Mouse (Mus musculus): Measurements from ENCODE around the gene Gm21969. TPM values are rescaled to one million over a fixed set of nuclear protein-coding genes. Genes with fewer than 3 reads are reported as not detected.

Gene Gm21969
- not detected for total RNA-seq (2021)
- long read RNA-seq, experiment 1, partial matches to known transcripts: 0 of 2 reads
- long read RNA-seq, experiment 1, other reads (novel, unspliced or antisense): 2 of 2 reads
- long read RNA-seq, experiment 2, partial matches to known transcripts: 0 of 2 reads
- long read RNA-seq, experiment 2, other reads (novel, unspliced or antisense): 2 of 2 reads

- DNase-seq (ENCODE audit: low spot score in 2 of 2): peak in 1 of 2 experiments; percentile 51
Measured at GRCm38 (mm10) chr4:139602357-139603244, at the start of gene Gm21969. Gene Gm21969, plus strand, starts transcription at chr4:139603186.

GRCm38 (mm10) chr4:139555235-139555634 is 47.8 kb upstream of the Gm21969 start:
- no peak for DNase-seq (ENCODE audit: low spot score in 2 of 2)

DNA sequence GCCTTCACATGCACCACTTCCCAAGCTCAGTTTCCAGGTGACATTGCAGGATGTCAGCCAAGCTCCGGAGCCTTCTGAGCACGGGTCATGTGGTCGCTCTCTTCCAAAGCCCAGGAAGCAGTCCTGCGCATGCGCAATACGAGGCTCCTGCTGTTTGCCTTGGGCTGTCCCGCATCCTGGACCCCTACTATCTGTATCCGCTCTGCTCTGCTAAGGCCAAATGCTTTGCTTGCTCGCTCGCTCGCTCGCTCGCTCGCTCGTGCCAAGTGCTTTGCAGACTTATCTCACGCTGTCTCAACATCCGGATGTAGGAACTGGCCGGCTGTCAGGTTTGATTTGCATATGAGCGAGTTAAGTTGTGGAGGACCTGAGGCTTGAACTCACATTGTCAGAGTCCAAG is 47.0 kb upstream of the Gm21969 start:
- no peak for DNase-seq (ENCODE audit: low spot score in 2 of 2)

GRCm38 (mm10) chr4:139568361-139568760 is 34.6 kb upstream of the Gm21969 start:
- no peak for DNase-seq (ENCODE audit: low spot score in 2 of 2)

DNA sequence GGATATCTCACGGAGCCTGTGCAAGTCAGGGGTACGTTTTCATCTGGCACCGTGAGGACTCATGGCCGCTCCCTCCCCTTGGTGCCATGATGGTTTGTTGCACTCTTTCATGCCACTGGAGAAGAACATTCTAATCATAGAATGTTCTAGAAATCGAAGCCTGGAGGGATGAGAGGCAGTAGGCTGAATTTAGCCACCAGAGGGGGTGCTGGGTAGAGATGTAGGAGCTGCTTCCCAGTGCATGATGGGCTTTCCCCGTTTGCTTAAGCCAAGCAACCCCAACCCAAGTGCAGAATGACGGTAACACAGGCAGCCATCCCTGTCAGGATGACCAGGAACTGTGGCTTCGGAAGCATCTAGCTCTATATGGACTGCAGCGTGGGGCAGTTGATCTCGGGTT is 32.2 kb upstream of the Gm21969 start:
- DNase-seq (ENCODE audit: low spot score in 2 of 2): no peak

GRCm38 (mm10) chr4:139572928-139573512 is 30.0 kb upstream of the Gm21969 start:
- DNase-seq (ENCODE audit: low spot score in 2 of 2): no peak

DNA sequence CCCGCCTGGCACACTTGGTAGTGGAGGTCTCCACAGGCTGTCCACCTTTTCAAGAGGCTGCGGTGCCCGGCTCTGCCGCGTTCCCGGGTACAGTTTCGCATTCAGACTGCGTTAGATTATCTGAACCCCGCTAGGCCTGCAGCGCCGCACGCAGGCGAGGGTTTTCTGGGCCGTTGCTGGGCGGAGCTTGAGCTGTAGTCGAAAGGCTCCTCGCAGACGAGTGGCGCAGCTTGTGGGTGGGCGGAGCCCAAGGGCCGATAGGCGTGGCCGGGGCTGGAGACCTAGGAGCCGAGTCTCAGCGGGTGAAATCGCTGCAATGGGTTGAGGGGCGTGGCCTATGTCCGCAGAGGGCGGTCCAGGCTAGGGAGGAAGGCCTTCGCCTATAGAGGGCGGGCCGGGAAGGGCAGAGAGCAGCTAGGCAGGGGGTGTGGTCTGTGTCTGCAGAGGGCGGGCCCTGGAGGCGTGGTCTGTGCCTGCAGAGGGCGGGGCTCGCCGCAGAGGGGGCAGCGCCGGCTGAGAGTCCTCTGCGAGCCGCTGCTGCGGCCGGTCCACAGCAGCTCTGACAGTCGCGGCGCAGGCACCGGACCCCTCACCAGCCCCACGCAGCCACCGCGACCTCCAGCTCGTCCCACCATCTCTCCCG is 28.7 kb upstream of the Gm21969 start:
- DNase-seq (ENCODE audit: low spot score in 2 of 2): peak; percentile 98 to 99

GRCm38 (mm10) chr4:139574799-139575672 is 27.9 kb upstream of the Gm21969 start:
- DNase-seq (ENCODE audit: low spot score in 2 of 2): peak in 1 of 2 experiments; percentile 45

- no peak for DNase-seq (ENCODE audit: low spot score in 2 of 2)
Measured at GRCm38 (mm10) chr4:139575673-139576003, 27.3 kb upstream of the Gm21969 start.

DNA sequence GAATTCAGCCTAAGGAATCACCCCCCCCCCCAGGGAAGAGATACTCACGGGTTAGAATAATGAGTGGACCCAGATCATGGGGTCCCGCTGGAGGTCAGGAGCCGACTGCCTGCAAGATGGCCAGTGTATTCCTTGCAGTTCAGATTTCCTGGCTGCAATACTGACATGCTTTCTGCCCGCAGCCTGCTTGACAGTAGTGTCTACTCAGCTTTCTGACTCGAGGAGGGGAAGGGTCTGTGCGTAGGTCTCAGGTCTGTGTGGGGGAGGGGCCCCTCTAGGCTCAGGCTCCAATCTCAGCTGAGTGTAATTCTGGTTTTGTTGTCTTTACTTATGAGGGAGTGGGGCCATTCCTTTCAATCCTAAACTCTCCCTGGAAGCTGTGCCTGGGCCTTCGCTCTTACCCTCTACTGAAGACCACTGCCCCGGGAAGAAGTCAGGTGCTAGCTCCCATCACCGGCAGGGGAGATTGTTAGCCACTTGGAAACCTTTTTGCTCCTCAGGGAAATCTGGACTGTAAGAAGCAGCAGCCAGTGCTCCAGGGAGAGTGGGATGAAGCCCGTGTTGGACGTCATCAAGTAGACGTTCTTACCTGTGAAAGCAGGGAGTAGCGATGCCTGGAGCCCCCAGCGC is 26.6 kb upstream of the Gm21969 start:
- DNase-seq (ENCODE audit: low spot score in 2 of 2): no peak

DNA sequence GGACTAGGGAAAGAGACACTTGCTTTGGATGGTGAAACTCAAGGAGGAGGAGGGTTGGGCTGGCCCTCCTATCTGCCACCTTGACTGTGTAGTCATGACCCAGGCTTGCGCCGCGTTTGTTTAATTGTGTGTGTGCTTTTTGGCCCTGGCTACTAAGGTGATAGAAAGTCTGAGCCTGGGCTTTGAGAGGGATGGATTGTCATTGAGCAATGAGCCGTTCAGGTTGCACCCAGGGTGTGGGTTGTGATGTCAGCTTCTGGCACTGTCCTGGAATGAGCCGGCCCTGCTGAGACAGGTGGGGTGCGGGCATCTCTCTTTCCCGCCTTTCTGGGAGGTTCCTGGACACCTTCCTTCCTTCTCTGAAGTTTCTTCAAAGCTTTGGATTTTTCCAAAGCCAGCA is 26.0 kb upstream of the Gm21969 start:
- no peak for DNase-seq (ENCODE audit: low spot score in 2 of 2)

DNA sequence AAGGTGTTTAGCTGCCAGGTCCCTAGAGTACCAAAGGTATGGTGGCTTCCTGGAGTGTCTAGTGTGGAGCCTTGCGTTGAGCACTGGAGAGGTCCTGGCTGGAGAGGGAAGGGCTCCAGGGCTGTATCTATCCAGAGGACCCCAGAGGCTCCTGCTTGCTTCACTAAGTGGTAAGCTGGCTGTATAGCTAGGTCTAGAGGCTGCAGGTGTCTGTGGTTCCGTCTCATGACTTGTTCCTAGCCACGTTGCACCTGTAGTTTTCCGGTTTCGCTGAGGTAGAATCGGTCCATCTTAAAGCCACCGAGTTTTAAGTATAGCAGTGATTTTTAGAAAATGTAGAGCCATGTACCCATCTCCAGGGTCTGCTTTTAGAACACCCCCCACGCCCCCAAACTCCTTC is 24.6 kb upstream of the Gm21969 start:
- DNase-seq (ENCODE audit: low spot score in 2 of 2): no peak

- DNase-seq (ENCODE audit: low spot score in 2 of 2): no peak
Measured at GRCm38 (mm10) chr4:139579003-139579402, 24.0 kb upstream of the Gm21969 start.

DNA sequence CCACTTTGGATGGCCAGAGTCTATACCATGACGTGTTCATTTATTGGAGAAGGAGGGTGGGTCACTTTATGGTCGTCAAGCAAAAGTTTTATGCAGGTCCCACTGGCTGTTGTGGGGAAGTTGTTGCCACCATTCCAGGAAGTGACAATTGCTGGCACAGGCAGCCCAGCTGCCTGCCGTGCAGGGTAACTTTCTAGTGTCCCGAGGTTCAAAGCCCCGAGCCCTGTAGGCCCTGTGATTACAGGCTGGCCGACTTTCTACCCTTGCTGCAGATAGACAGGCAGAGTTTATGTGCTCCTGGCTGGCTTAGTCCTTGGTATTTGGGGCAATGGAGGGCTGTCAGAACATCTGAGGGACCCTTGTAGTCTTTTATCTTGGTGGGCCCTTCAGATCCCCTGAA is 23.5 kb upstream of the Gm21969 start:
- DNase-seq (ENCODE audit: low spot score in 2 of 2): no peak

- peak in 1 of 2 experiments; percentile 62 for DNase-seq (ENCODE audit: low spot score in 2 of 2)
Measured at GRCm38 (mm10) chr4:139580663-139581336, 22.2 kb upstream of the Gm21969 start.

GRCm38 (mm10) chr4:139581427-139582051 is 21.4 kb upstream of the Gm21969 start:
- no peak for DNase-seq (ENCODE audit: low spot score in 2 of 2)

- no peak for DNase-seq (ENCODE audit: low spot score in 2 of 2)
Measured at GRCm38 (mm10) chr4:139582346-139582745, 20.6 kb upstream of the Gm21969 start.

DNA sequence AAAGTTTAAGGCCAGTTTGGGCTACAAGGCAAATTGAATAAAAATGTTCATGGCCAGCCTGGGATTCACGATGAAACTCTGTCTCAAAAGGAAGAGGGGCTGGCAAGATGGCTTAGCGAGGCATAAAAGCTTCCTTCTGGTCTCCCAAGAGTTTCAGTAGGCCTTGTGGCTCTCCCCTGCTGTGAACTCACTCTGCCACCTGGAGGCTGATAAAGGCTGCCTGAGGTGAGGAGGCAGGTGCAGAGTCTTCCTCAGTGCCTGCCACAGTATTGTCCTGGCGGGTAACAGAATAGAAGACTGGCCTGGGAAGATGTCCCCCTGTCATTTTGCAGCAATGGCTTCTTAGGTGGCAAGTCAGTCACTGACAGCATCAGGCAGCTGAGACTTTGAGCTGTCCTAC is 20.1 kb upstream of the Gm21969 start:
- no peak for DNase-seq (ENCODE audit: low spot score in 2 of 2)

- no peak for DNase-seq (ENCODE audit: low spot score in 2 of 2)
Measured at GRCm38 (mm10) chr4:139583629-139584245, 19.2 kb upstream of the Gm21969 start.
